Mouse (Mus musculus) gastrocnemius, postnatal 10 days (tissue): ENCODE measurements around the gene Sh3bp4. TPM values are rescaled to one million over a fixed set of nuclear protein-coding genes. Genes with fewer than 3 reads are reported as not detected.

Experiments
- DNase-seq: peaks from one replicate; pipeline ENCODE4 v3.0.0; 2021; ENCODE audit warnings: mixed read lengths
- long read RNA-seq, 2 experiments: library from polyadenylated mRNA; stranded (forward); transcript quantifications; one replicate each; pipeline ENCODE4 v2.0.0; 2021
- total RNA-seq, 2 experiments: library from RNA; stranded (reverse); gene quantifications; 2 replicates each; pipeline ENCODE4 v1.2.3; 2021

Sh3bp4 gene
- total RNA-seq = 10 to 100 TPM in 1 of 2 experiments, 1 to 10 TPM in 1; 7.3 to 10.3 TPM
- long read RNA-seq, experiment 1, full-length matches to known transcripts = 20 of 25 reads
- long read RNA-seq, experiment 1, partial matches to known transcripts = 3 of 25 reads
- long read RNA-seq, experiment 1, other reads (novel, unspliced or antisense) = 2 of 25 reads
- long read RNA-seq, experiment 2, full-length matches to known transcripts = 20 of 27 reads
- long read RNA-seq, experiment 2, partial matches to known transcripts = 1 of 27 reads
- long read RNA-seq, experiment 2, other reads (novel, unspliced or antisense) = 6 of 27 reads

- peak; percentile 99 for DNase-seq
Observed at GRCm38 (mm10) chr1:89070103-89070700, at the start of gene Sh3bp4. Gene Sh3bp4, plus strand, starts transcription at chr1:89070415.

- DNase-seq = no peak
Observed at GRCm38 (mm10) chr1:89022997-89023396, 47.2 kb upstream of the Sh3bp4 start.

GRCm38 (mm10) chr1:89024696-89025612 lies 45.3 kb upstream of the Sh3bp4 start:
- no peak for DNase-seq

DNA sequence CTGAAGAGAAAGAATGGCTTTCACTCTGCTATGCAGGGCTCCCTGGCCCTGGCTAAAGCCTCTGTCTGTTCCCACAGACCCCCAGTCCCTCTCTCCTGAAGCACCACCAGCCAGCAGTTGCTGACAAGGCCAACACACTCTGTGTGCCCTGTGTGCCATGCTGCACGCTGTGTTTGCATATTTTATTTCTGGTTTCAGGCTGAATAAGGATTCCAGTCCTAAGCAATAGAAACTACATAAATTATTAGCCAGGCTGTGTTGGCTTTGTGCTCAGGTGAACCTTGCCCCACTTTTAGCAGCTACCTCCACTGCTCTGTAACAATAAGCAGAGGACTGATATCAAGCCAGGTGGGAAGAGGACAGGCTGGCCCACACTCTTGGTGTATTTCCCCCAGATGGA lies 44.2 kb upstream of the Sh3bp4 start:
- no peak for DNase-seq

DNA sequence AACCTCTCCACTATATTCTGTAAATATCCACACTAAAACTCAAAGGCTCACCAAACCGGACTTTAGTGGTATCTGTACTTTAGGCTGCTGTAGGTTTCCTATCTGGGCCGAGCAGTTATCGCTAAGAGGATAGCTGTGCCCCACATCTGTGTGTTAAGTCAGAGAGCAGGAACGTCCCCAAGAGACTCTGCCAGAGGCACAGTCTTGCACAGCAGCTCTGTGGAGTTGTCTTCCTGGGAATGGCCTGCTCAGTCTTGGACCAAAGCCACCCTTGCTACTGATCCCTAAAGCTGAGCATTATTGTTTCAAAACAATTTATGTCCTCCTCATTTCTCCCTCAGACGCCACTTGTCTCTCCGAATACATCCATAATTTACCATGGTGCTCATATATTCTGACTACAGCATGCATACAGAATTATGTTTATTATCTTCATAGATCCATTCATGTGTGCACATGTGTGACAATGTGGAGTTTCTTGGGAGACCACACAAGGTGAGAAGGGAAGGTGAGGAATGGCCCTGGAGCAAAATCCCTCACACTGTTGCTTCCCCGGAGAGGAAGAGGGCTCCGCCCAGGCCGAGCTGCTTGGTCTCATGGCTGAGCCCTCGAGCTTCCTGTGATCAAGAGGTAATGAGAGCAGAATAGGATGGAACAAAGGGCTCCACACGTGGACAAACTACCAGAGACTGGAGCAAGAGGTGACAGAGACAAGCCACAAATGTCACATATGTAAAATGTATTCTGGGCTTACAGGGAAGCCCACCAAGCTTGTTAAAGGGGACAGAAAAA lies 40.9 kb upstream of the Sh3bp4 start:
- no peak for DNase-seq

GRCm38 (mm10) chr1:89033661-89034060 lies 36.6 kb upstream of the Sh3bp4 start:
- no peak for DNase-seq

DNA sequence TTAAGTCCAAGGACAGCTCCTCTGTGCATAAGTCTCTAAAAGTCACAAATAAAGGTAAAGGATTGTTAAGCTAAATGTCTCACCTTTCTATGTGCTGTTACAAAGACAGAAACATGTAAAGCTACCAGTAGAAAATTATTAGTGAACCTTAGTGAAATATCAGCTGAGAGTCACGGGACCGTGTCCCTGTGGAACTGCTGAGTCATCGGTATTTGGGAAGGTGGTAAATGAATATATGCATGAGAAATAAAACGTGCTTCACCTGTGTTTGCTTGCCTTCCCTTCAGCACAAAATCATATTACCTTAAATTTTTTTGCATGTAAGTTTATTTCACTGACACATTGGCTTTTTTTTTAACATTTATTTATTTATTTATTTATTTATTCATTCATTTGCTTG lies 36.2 kb upstream of the Sh3bp4 start:
- DNase-seq = no peak

- no peak for DNase-seq
Observed at GRCm38 (mm10) chr1:89035115-89035514, 35.1 kb upstream of the Sh3bp4 start.

- no peak for DNase-seq
Observed at GRCm38 (mm10) chr1:89039836-89040235, 30.4 kb upstream of the Sh3bp4 start.

GRCm38 (mm10) chr1:89041290-89041689 lies 28.9 kb upstream of the Sh3bp4 start:
- DNase-seq = no peak

DNA sequence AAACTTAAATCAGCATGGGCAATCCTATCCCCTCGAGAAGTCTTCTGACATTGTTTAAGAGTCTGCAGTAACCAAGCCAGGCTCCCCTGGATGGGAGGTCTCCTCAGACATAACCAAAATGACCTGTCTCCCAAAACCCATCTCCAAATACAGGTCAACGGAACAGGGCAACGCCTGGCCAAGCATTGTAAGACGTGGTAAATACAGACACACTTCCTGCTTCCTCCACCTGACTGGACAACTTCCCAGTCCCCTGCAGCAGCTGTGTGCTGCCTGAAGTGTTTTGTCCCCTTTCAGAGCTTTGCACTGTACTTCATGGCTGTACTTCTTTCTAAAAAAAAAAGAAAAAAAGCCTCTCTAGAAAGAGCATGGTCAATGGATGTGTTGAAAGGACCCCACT lies 28.1 kb upstream of the Sh3bp4 start:
- DNase-seq = no peak

DNA sequence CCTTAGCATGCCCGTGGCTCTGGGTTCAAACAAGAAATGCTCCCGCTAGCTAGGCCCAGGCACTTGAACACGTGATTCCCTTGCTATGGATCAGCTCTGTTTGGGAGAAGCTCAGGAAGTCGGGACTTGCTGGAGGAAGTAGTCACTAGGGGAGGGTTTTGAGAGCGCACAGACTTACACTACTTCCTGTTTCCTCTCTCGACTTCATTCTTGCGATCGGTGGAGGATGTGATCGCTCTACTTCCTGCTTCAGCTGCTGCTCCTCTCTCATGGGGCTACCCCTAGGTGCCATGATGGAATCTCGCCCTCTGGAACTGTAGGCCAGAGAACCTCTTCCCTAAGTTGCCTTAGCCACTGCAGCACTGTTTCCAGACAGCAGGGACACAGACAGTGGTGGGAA lies 27.3 kb upstream of the Sh3bp4 start:
- DNase-seq = no peak

GRCm38 (mm10) chr1:89045403-89045802 lies 24.8 kb upstream of the Sh3bp4 start:
- no peak for DNase-seq

DNA sequence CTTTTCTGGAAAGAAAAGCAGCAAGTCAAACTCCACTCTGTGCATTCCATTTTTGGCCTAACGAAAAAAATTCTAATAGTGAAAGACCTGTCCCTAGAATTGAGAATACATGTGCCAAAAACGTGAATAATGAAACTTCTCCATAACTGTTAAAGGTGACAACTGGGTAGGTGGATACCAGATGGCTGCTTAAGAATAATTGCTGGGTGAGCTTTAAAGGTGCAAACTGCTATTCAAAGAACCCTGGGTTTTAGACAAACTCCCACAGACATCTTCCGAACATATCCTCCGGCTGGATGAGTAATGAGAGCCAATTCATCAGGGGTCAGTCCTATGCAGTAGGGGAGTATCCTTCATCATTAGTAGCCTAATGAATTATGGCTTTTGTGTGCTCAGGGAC lies 20.7 kb upstream of the Sh3bp4 start:
- DNase-seq = no peak

DNA sequence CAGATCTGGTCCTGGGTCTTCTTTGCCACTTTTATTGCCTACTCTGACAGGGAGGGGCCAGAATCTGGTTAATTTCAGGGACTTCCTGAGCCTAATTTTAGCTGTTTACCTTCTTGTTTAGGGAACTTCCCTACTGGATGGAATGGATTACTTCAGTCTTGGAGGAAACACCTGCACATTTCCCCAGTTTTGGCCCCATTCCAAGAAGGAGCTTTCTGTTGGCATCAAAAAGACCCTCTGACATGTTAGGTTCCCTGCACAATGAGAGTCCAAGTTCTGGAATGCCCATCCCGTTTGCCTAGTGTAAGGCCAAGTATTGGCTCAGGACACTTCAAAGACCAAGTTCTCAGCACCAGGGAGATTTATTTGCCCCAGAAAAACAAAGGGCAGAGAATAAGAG lies 14.0 kb upstream of the Sh3bp4 start:
- no peak for DNase-seq

GRCm38 (mm10) chr1:89057430-89057829 lies 12.8 kb upstream of the Sh3bp4 start:
- DNase-seq = no peak

GRCm38 (mm10) chr1:89058011-89058410 lies 12.2 kb upstream of the Sh3bp4 start:
- DNase-seq = no peak

DNA sequence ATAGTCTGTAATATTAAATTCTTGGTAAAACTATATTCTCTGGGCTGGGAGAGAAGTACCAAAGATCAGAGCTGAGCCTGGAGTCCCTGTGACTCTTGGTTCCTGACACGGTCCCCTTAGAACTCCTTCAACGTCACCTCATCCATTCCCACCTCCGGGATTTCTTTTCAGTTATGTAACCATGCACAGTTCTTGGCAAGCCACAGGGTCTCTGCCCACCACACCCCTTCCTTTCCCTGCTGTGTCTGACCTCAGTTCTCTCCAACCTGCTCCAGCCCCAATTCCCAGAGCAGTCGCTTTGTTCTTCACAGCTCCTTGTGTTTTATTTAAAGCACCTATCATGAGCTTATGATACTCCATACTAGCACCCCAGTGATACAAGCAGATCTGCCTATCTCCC lies 7.2 kb upstream of the Sh3bp4 start:
- no peak for DNase-seq

- no peak for DNase-seq
Observed at GRCm38 (mm10) chr1:89063800-89064199, 6.4 kb upstream of the Sh3bp4 start.

DNA sequence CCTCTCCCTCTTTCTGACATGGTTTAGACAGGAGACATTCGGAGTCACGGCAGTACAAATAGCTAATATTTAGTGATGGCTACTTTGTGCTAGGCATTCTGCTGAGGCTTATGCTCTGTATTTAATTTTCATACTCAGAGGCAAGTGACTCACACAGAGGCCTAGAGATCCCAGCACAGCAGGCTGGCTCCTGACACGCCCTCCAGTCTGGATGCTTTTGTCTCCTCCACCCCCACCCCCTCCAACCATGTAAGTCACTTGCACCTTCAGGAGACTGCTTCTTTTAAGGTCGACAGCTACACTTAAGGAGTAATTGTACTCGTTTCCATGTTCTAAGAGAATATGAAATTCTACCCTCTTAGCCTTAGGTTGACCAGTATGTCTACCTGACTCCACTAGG lies 1.4 kb upstream of the Sh3bp4 start:
- no peak for DNase-seq

- DNase-seq = no peak
Observed at GRCm38 (mm10) chr1:89069479-89070102, 624 bp upstream of the Sh3bp4 start.

DNA sequence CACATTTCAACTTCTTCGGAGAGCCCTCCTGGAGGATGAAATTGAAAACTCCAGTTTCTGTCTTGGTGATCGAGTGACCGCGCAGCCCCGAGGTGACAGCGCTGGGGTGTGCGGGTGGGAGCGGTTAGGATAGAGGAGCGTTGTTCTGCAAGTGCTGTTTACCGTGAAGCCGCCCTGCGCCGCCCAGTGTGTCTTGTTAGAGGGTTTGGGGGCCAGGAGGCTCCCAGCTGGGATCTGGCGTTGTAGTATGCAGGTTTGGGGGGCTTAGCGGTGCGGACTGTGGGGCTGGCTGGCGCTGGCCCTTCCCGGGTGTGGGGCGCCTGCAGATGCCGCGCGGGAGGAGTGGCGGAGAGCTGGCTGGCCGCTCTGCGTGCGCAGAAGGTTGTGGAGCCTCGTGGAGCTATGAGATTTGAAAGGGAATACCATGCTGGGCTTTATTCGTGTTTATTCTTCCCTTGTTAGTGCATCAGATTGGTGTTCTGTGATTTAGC lies 701 bp downstream of the Sh3bp4 start:
- DNase-seq = peak; percentile 49
